Mouse (Mus musculus) testis, adult 2 months (tissue): ENCODE results near the gene Diaph3. TPM values are rescaled to one million over a fixed set of nuclear protein-coding genes. Genes with fewer than 3 reads are reported as not detected.
"Not testable (repeated sequence)": the region's sequence is repeated elsewhere in the genome, so short reads cannot be mapped to it uniquely, and the experiment has no call there.

Source experiments
- H3K27ac ChIP-seq: fragments of 200-500 bp; 2 replicates; pipeline ENCODE4 v1.5.1; 2012; ENCODE audit warnings: low read depth, low read length; ENCODE audit not compliant: control insufficient read depth, insufficient read depth
- H3K27me3 ChIP-seq: fragments of 200-500 bp; 2 replicates; pipeline ENCODE4 v1.6.1; 2012; ENCODE audit warnings: mild to moderate bottlenecking, low read length, moderate library complexity; ENCODE audit not compliant: control insufficient read depth, insufficient read depth
- H3K36me3 ChIP-seq: fragments of 200-500 bp; 2 replicates; pipeline ENCODE4 v1.6.1; 2012; ENCODE audit warnings: mild to moderate bottlenecking, low read length; ENCODE audit not compliant: control insufficient read depth, insufficient read depth
- H3K4me1 ChIP-seq: fragments of 200-500 bp; 2 replicates; pipeline ENCODE4 v1.6.1; 2012; ENCODE audit warnings: low read length; ENCODE audit not compliant: control insufficient read depth, insufficient read depth
- H3K4me3 ChIP-seq: fragments of 200-500 bp; 2 replicates; pipeline ENCODE4 v1.5.1; 2012; ENCODE audit warnings: low read depth, mild to moderate bottlenecking, low read length, moderate library complexity, mixed read lengths; ENCODE audit not compliant: control insufficient read depth
- CTCF ChIP-seq: fragments of 200-500 bp; IDR thresholded peaks from 2 replicates; pipeline ENCODE4 v1.5.1; 2012; ENCODE audit warnings: low read depth, mild to moderate bottlenecking, inconsistent platforms, low read length, moderate library complexity; ENCODE audit not compliant: control insufficient read depth, insufficient read depth, insufficient replicate concordance
- POLR2A ChIP-seq: fragments of 200-500 bp; IDR thresholded peaks from 2 replicates; pipeline ENCODE4 v1.6.1; 2012; ENCODE audit warnings: low read depth, mild to moderate bottlenecking, inconsistent platforms, low read length, moderate library complexity; ENCODE audit not compliant: control insufficient read depth
- polyA plus RNA-seq: library from polyadenylated mRNA; depleted of rRNA; stranded (reverse); fragments of >200 nt; gene quantifications from 2 replicates; pipeline ENCODE4 v1.2.3, GENCODE M21; 2012

The Diaph3 gene
- polyA plus RNA-seq, 1 experiment, result 13.0 TPM

GRCm38 (mm10) chr14:86738916-86739315 is 402.1 kb downstream of the Diaph3 start:
- Histone ChIP-seq H3K36me3 (no peaks in the 10 kb centered on the region), H3K27ac (no peak overlapping the region), H3K4me3 (no peak overlapping the region), H3K4me1 (no peaks in the 10 kb centered on the region), H3K27me3 (no peaks in the 10 kb centered on the region)
- TF ChIP-seq POLR2A (no peak), CTCF (no peak)

DNA sequence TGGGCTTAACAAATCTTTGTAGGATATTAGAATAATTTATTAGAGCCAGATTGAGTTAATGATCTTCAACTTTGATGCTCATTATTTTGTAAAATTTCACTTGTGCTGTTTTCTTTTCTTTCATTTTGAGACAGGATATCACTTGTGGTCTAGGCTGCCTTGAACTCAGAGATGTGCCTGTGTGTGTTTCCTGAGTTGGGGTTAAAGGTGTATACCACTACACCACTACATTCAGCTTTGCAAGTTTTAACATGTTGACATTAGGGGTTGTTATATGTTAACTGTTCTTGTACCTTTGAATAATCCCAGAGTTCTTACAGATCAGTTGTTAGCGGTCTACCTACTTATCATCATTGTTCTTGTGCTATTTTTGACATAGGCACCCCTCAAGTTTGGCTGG is 404.4 kb downstream of the Diaph3 start:
- H3K27me3 ChIP-seq, result no peaks in the 10 kb centered on the region
- H3K36me3 ChIP-seq, result no peaks in the 10 kb centered on the region
- no peaks in the 10 kb centered on the region for H3K4me1 ChIP-seq
- TF ChIP-seq CTCF, result no peak
- TF ChIP-seq POLR2A, result no peak
- H3K27ac ChIP-seq, result no peak overlapping the region
- no peak overlapping the region for H3K4me3 ChIP-seq

- TF ChIP-seq POLR2A, result no peak
- no peak for TF ChIP-seq CTCF
- H3K27me3 ChIP-seq, result no peaks in the 10 kb centered on the region
- no peaks in the 10 kb centered on the region for H3K36me3 ChIP-seq
These were observed 409.7 kb downstream of the Diaph3 start for GRCm38 (mm10) chr14:86731300-86731699.

DNA sequence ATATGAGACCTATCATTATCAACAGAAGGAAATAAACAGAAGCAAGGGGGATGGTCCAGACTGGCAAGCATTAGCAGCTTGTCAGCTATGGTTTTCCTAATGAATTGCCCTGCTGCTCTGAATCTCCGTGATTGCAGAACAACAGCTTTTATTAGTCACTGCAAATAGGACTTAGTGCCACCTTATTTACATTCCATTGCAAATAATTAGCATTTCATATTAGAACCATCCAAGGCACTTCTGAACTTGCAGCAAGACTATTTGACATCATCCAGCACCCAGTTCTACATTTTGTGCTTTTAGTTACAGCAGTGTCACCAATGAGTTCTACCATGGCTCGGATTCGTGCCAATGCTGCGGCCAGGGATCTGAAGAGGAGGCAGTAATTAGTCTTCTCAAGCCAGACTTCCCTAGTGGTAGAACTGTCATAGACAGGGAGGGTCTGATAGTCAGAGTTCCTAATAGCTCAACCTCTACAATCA is 411.4 kb downstream of the Diaph3 start:
- Histone ChIP-seq H3K27ac (no peak overlapping the region), H3K4me3 (no peak overlapping the region), H3K4me1 (no peaks in the 10 kb centered on the region), H3K27me3 (no peaks in the 10 kb centered on the region), H3K36me3 (no peaks in the 10 kb centered on the region)
- no peak for TF ChIP-seq CTCF
- no peak for TF ChIP-seq POLR2A

More at GRCm38 (mm10) chr14:86731300-86731699, 409.7 kb downstream of the Diaph3 start:
- no peak overlapping the region for H3K27ac ChIP-seq
- no peak overlapping the region for H3K4me3 ChIP-seq
- no peaks in the 10 kb centered on the region for H3K4me1 ChIP-seq

DNA sequence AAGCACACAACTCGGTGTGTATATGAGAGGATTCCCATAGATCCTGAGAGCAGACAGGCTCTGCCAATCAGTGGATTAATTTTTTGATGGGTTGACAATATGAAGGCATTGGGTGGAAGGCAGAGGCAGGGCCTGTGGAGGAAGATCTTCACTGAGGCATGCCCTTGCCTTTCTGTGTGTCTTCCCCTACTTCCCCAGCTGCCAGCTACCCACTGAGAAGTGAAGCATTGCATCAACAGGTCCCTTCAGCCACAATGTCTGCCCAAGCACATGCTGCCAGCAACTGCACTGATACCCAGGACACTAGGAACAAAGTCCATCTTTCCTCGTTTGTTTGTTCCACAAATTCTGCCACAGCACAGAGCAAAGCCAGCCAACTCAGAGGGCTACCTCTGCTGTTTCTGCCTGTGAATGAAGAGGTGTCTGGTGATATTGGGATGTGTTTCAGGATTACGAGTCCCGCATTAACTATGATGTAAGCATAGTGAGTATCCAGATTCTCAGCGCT is 413.4 kb downstream of the Diaph3 start:
- H3K27ac ChIP-seq, result no peak overlapping the region
- no peaks in the 10 kb centered on the region for H3K27me3 ChIP-seq
- TF ChIP-seq CTCF (no peak), POLR2A (no peak)
- H3K4me1 ChIP-seq, result no peaks in the 10 kb centered on the region
- H3K36me3 ChIP-seq, result no peaks in the 10 kb centered on the region
- no peak overlapping the region for H3K4me3 ChIP-seq

GRCm38 (mm10) chr14:86721768-86722167 is 419.3 kb downstream of the Diaph3 start:
- H3K27me3 ChIP-seq, result no peaks in the 10 kb centered on the region
- no peaks in the 10 kb centered on the region for H3K4me1 ChIP-seq
- no peaks in the 10 kb centered on the region for H3K36me3 ChIP-seq
- H3K4me3 ChIP-seq, result no peak overlapping the region
- H3K27ac ChIP-seq, result no peak overlapping the region
- TF ChIP-seq CTCF (no peak), POLR2A (no peak)

- Histone ChIP-seq H3K4me1 (no peaks in the 10 kb centered on the region), H3K4me3 (no peak overlapping the region), H3K27ac (no peak overlapping the region), H3K27me3 (no peaks in the 10 kb centered on the region), H3K36me3 (no peaks in the 10 kb centered on the region)
- TF ChIP-seq POLR2A, result no peak
- no peak for TF ChIP-seq CTCF
These were observed 420.0 kb downstream of the Diaph3 start for GRCm38 (mm10) chr14:86721082-86721481.

GRCm38 (mm10) chr14:86720408-86720807 is 420.6 kb downstream of the Diaph3 start:
- not testable (repeated sequence) for H3K36me3 ChIP-seq, H3K27ac ChIP-seq, H3K27me3 ChIP-seq, H3K4me3 ChIP-seq, H3K4me1 ChIP-seq
